Mouse (Mus musculus) CD4-positive helper T cell, adult 2 months (primary cell): Measurements from ENCODE around the gene Spert.

ENCODE experiments used
- DNase-seq: peaks from one replicate; pipeline ENCODE4 v3.0.0-alpha.2; 2012; ENCODE audit warnings: low read depth, missing footprints, low spot score

Gene Spert

GRCm38 (mm10) chr14:75592978-75593377 is at the start of gene Spert:
Gene Spert, minus strand, starts transcription at chr14:75593116.
- no peak for DNase-seq

GRCm38 (mm10) chr14:75642080-75642479 is 49.2 kb upstream of the Spert start, which contains the start of gene Erich6b:
Gene Erich6b, plus strand, starts transcription at chr14:75642259.
- DNase-seq = no peak

GRCm38 (mm10) chr14:75641369-75641768 is 48.5 kb upstream of the Spert start:
- no peak for DNase-seq

- DNase-seq = peak; percentile 27
Observed at GRCm38 (mm10) chr14:75640846-75641245, 47.9 kb upstream of the Spert start.

GRCm38 (mm10) chr14:75637641-75638040 is 44.7 kb upstream of the Spert start:
- no peak for DNase-seq

- DNase-seq = no peak
Observed at GRCm38 (mm10) chr14:75636107-75636506, 43.2 kb upstream of the Spert start.

GRCm38 (mm10) chr14:75635350-75635749 is 42.4 kb upstream of the Spert start:
- DNase-seq = no peak

- DNase-seq = no peak
Observed at GRCm38 (mm10) chr14:75628870-75629269, 36.0 kb upstream of the Spert start.

GRCm38 (mm10) chr14:75622984-75623383 is 30.1 kb upstream of the Spert start:
- no peak for DNase-seq

- DNase-seq = no peak
Observed at GRCm38 (mm10) chr14:75616375-75616774, 23.5 kb upstream of the Spert start.

- no peak for DNase-seq
Observed at GRCm38 (mm10) chr14:75609176-75609575, 16.3 kb upstream of the Spert start.

- DNase-seq = no peak
Observed at GRCm38 (mm10) chr14:75583870-75584269, 9.0 kb downstream of the Spert start.

GRCm38 (mm10) chr14:75579010-75579409 is 13.9 kb downstream of the Spert start:
- no peak for DNase-seq

GRCm38 (mm10) chr14:75566303-75566702 is 26.6 kb downstream of the Spert start:
- no peak for DNase-seq

- DNase-seq = no peak
Observed at GRCm38 (mm10) chr14:75565534-75566140, 27.3 kb downstream of the Spert start.

- no peak for DNase-seq
Observed at GRCm38 (mm10) chr14:75561577-75562331, 31.2 kb downstream of the Spert start.

GRCm38 (mm10) chr14:75541731-75542130 is 51.2 kb downstream of the Spert start:
- no peak for DNase-seq

- no peak for DNase-seq
Observed at GRCm38 (mm10) chr14:75540996-75541350, 51.9 kb downstream of the Spert start.

- DNase-seq = no peak
Observed at GRCm38 (mm10) chr14:75540216-75540995, 52.5 kb downstream of the Spert start.

GRCm38 (mm10) chr14:75539205-75539604 is 53.7 kb downstream of the Spert start:
- DNase-seq = no peak
